Mouse (Mus musculus) lung, postnatal 0 days (tissue): Measurements from ENCODE around the gene Rpl11.

ENCODE experiments used
- CTCF ChIP-seq: IDR thresholded peaks from 2 replicates; pipeline ENCODE4 v1.5.1; 2016; ENCODE audit warnings: antibody characterized with exemption, mild to moderate bottlenecking
- EP300 ChIP-seq: IDR thresholded peaks from 2 replicates; pipeline ENCODE4 v1.6.1; 2016; ENCODE audit warnings: antibody characterized with exemption, mild to moderate bottlenecking, control low read depth

DNA sequence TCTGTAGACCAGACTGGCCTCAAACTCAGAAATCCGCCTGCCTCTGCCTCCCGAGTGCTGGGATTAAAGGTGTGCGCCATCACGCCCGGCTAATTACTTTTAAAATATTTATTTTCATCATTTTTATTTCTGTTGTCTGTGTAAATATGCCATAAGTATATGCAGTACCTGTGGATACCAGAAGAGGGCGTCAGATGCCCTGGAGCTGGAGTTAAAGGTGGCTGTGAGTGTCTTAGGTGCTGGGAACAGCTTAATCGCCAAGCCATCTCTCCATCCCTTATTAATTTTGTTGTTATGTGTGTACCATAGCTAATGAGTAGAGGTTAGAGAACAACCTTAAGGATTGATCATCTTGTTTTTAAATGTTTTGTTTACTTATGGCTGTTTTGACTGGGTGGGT is 39.3 kb upstream of the Rpl11 start:
- peak; percentile 46 for TF ChIP-seq CTCF
- no peak for TF ChIP-seq EP300
